Mouse (Mus musculus) forebrain, embryonic 16.5 days (tissue): ENCODE results near the gene Pam16. TPM values are rescaled to one million over a fixed set of nuclear protein-coding genes. Genes with fewer than 3 reads are reported as not detected.

Experiments
- ATAC-seq: fragments of 200-750 bp; cut with Nextera tagmentation; 2 replicates; pipeline ENCODE4 v1.8.0; 2017; ENCODE audit warnings: mild to moderate bottlenecking, moderate library complexity
- H3K27ac ChIP-seq: fragments of 300-500 bp; sonication (generic); 2 replicates; pipeline ENCODE4 v1.5.1; 2014; ENCODE audit warnings: low read length, control low read depth
- H3K27me3 ChIP-seq: fragments of 300-500 bp; sonication (generic); replicated peaks from 2 replicates; pipeline ENCODE4 v1.6.1; 2014; ENCODE audit warnings: low read length; ENCODE audit not compliant: control insufficient read depth, insufficient read depth
- H3K36me3 ChIP-seq: fragments of 300-500 bp; sonication (generic); 2 replicates; pipeline ENCODE4 v1.6.1; 2014; ENCODE audit not compliant: control insufficient read depth, insufficient read depth
- H3K4me1 ChIP-seq: fragments of 300-500 bp; sonication (generic); replicated peaks from 2 replicates; pipeline ENCODE4 v1.6.1; 2014; ENCODE audit warnings: low read length; ENCODE audit not compliant: control insufficient read depth, insufficient read depth
- H3K4me2 ChIP-seq: fragments of 300-500 bp; sonication (generic); 2 replicates; pipeline ENCODE4 v1.6.1; 2014; ENCODE audit warnings: mild to moderate bottlenecking, low read length, control low read depth
- H3K4me3 ChIP-seq: fragments of 300-500 bp; sonication (generic); replicated peaks from 2 replicates; pipeline ENCODE4 v1.5.1; 2014; ENCODE audit warnings: mild to moderate bottlenecking, low read length, control low read depth
- H3K9ac ChIP-seq: fragments of 300-500 bp; sonication (generic); replicated peaks from 2 replicates; pipeline ENCODE4 v1.6.1; 2014; ENCODE audit warnings: low read depth, low read length, control low read depth
- H3K9me3 ChIP-seq: fragments of 300-500 bp; sonication (generic); 2 replicates; pipeline ENCODE4 v1.6.1; 2016; ENCODE audit warnings: low read length; ENCODE audit not compliant: control insufficient read depth
- WGBS: fragments of 180-500 bp; shearing (Covaris S2); extraction: QIAGEN DNeasy Blood & Tissue Kit; methylation state at CpG from one replicate; pipeline ENCODE4 v1.1.7; 2014; 5-methylcytosine and 5-hydroxymethylcytosine counted together
- polyA plus RNA-seq: library from polyadenylated mRNA; unstranded; fragments of >200 nt; fragmentation: Nextera tagmentation; extraction: Ambion mirVana; gene quantifications from 2 replicates; pipeline ENCODE4 v1.2.1, GENCODE M21; 2015

The Pam16 gene
- polyA plus RNA-seq, 1 experiment from 2014 or later, result 157 TPM

DNA sequence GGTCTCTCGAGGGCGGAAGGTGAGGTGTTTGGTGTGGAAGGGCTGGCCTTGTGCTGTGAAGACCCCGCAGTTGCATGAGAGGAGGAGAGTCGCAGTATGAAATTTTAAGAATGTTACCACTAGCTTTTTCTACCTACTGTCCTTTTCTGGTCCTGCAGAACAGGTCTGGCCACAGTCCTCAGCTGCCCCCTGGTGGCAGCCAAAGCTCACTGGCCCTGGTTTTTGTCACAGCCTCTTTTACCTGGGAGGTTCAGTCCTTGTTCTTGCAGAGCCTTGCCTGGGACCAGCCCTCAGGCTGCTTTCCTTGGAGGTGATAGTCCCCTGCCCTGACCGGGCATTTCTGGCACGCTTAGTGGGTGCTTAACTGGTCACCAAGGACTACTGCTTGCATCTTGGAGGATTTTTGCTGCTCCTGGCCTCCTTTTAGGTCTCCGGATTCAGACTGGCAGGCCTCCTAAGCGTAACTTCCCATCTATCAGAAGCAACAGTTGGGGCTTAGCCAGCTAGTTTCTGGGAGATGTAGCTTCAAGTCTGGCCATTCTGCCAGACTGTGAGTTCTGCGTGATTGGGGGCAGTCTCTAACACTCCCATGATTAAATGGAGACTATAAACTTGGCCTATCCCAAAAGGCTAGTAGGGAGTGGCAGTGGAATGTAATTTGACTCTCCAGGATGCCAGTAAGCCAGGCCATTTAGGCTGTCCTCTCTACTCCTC is 16.8 kb downstream of the Pam16 start:
- Histone ChIP-seq H3K27ac (no peak overlapping the region), H3K4me3 (no peak overlapping the region), H3K4me2 (no peak overlapping the region), H3K9me3 (no peaks in the 10 kb centered on the region), H3K27me3 (no peaks in the 10 kb centered on the region), H3K36me3 (0 out of 2 replicates have a peak, but pooled peaks cover 4% of the 10 kb centered on the region), H3K4me1 (peaks cover 15% of the 10 kb centered on the region), H3K9ac (no peak overlapping the region)
- peak; percentile 59 for ATAC-seq
- WGBS, result 52% methylated on average over 9 of the region's 9 CpGs

DNA sequence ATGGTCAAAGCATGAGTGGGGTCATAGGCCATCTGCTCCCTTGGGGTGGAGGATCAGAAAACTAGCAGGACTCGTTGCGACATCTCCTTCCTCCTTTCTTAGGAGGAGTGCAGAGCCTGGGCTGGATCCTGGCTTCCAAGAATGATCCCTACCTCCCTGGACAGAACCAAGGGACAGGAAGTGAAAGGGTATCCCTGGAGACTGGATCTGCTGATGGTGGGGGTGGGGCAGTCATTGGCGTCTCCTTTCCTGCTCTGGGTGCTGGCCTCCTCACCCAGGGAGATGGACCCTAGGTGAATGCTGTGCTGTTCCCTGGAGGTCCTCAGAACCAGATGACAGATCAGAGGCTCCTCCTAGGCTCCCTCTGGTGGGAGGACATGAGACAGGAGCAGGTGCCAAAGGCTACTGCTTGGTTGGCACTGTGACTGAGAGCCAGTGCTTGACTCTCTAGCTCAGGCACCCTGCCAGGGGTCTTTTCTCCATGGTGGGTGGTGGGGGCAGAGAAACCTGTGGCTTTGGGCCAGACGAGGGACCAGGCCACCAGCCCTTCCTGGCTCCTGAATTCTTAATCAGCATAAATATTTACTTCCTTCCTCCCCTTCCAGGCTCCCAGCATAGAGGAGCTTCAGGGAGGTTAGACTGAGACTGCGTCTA is 18.2 kb downstream of the Pam16 start:
- Histone ChIP-seq H3K27ac (no peak overlapping the region), H3K36me3 (0 out of 2 replicates have a peak, but pooled peaks cover 2% of the 10 kb centered on the region), H3K27me3 (no peaks in the 10 kb centered on the region), H3K9me3 (no peaks in the 10 kb centered on the region), H3K4me3 (no peak overlapping the region), H3K9ac (no peak overlapping the region), H3K4me2 (no peak overlapping the region), H3K4me1 (peaks cover 19% of the 10 kb centered on the region)
- WGBS, result 48% methylated on average over 5 of the region's 5 CpGs
- 0 out of 2 replicates have a peak, but pooled peaks have one; percentile 10 for ATAC-seq

DNA sequence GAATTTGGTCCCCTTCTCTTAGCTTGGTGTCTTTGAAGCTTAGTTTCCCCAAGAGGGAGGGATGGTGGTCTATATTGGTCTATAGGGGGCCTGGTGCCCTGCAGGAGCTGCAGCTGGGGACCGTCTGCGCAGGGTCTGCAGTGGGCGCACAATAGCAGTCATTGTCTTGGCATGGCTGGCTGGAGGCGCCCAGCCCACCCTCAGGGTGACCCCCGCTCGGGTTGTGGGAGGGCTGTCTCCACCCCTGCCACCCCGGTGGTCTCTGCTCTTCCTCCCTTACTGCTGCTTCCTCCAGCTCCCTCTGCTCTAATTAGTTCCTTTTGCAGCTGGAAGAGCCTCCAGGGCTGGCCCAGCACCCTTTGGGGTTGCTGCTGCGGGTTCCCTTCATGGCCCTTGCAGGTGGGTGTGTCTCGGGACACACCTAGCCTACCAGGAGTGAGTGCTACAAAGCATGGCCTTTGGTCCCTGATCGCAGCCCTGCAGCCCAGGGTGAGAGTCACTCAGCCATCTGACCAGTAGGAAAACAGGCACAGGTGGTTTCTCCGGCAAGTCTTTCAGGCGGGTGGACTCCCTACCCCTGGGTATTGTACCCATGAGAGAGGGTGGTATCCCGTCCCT is 19.2 kb downstream of the Pam16 start:
- Histone ChIP-seq H3K27me3 (no peaks in the 10 kb centered on the region), H3K9me3 (no peaks in the 10 kb centered on the region), H3K4me1 (peaks cover 19% of the 10 kb centered on the region), H3K4me3 (no peak overlapping the region), H3K36me3 (no peaks in the 10 kb centered on the region), H3K9ac (no peak overlapping the region), H3K27ac (no peak overlapping the region), H3K4me2 (no peak overlapping the region)
- ATAC-seq, result no peak
- WGBS, result 39% methylated on average over 13 of the region's 13 CpGs

DNA sequence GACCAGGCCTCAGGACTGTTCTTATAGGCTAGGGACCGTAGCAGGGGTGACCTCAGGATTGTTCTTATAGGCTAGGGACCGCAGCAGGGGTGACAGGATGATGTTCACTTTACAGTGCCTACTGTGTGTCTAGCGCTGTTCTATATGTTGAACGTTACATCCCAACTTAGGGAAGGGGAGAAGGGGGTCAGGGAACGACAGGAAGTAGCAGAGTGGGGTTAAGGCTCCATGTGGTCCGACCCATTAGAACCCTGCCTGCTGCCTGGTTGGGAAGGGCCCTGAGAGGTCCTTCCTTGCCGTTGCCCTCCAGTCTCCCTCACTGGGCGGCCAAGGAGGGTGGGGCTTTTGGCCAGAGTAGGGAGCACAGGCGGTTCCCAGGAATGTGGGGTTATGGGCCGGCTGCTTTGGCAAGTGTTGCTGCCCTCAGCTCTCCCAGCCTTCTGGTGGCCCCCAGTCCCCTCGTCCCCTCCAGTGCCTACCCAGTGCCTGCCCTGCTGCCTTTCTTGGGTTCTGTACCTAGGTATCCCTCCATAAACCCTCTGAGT is 20.4 kb downstream of the Pam16 start:
- H3K27ac ChIP-seq, result no peak overlapping the region
- peaks cover 19% of the 10 kb centered on the region for H3K4me1 ChIP-seq
- no peaks in the 10 kb centered on the region for H3K9me3 ChIP-seq
- no peaks in the 10 kb centered on the region for H3K27me3 ChIP-seq
- 73% methylated on average over 11 of the region's 11 CpGs for WGBS
- no peak overlapping the region for H3K4me3 ChIP-seq
- H3K9ac ChIP-seq, result no peak overlapping the region
- H3K36me3 ChIP-seq, result no peaks in the 10 kb centered on the region
- no peak for ATAC-seq
- H3K4me2 ChIP-seq, result no peak overlapping the region

DNA sequence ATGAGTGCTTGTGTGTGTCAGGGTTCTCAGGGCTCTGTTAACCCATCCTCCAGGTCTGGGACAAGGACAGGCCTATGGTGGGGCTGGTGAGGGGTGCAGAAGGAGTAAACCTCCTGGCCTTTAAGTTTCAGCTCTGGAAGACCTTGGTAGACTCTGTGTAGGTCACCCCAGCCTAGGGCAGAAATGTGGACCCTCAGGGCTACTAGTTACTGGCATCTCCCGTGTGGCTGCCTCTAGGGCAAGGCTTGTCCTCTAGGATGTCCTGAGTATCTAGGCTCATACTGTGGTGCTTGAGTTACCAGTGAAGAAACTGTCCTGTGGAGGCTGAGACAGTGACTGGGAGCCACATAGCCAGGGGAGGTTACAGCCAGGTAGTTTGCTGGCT is 21.3 kb downstream of the Pam16 start:
- ATAC-seq, result no peak
- WGBS, result 88% methylated on average over 1 of the region's 1 CpGs
- Histone ChIP-seq H3K27me3 (no peaks in the 10 kb centered on the region), H3K4me2 (no peak overlapping the region), H3K36me3 (no peaks in the 10 kb centered on the region), H3K4me1 (peaks cover 28% of the 10 kb centered on the region), H3K4me3 (no peak overlapping the region), H3K27ac (no peak overlapping the region), H3K9me3 (no peaks in the 10 kb centered on the region), H3K9ac (no peak overlapping the region)

DNA sequence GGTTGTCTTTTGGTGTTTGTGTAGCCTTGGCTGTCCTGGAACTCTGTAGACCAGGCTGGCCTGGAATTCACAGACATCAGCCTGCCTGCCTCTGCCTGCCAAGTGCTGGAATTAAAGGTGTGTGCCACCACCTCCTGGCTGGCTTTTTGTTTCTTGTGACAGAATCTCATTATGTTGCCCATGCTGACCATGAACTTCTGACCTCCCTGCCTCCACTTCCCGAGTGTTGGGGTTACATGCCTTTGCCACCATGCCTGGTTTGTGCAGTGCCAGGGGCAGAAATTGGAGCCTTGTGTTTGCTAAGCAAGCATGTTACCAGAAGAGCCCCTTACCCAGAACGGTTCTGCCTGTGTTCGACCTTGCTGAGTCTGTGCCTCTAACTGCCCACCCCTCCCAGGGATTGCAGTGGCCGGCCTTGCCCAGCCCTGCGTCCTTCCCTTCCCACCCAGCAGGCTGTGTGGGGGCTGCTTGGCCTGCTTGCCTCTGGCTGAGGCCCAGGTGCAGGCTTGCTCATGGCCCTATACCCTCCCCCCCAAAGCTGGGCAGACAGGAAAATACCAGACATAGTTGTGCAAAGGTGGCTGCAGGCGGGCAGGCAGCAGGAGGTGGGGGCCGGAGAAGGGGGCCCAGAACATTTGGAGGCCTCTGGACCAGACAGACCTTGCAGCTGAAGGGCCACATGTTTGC is 21.9 kb downstream of the Pam16 start:
- ATAC-seq, result no peak
- Histone ChIP-seq H3K4me2 (no peak overlapping the region), H3K9ac (no peak overlapping the region), H3K9me3 (no peaks in the 10 kb centered on the region), H3K4me1 (peaks cover 31% of the 10 kb centered on the region), H3K27ac (no peak overlapping the region), H3K36me3 (no peaks in the 10 kb centered on the region), H3K27me3 (no peaks in the 10 kb centered on the region), H3K4me3 (no peak overlapping the region)
- WGBS, result 33% methylated on average over 7 of the region's 7 CpGs

DNA sequence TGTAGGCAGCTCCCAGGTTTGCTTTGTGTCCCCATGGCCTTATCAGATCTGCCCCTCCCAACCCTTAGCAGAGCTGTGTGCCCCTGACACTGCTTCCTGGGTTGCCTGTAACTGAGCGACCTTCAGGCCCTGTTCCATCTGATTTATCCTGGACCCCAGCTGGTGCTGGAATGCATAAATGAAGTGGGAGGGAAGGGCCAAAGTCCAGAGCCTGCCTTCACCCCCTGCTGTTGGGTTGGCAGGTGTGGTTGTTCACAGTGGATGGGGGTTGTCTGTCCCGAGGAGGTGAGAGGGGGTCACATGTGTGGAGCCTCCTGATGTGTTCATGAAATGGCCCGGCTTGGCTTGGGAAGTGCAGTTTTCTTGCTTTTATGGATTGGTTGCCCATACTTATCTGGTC is 22.6 kb downstream of the Pam16 start:
- ATAC-seq, result no peak
- Histone ChIP-seq H3K27ac (no peak overlapping the region), H3K4me1 (peaks cover 36% of the 10 kb centered on the region), H3K36me3 (no peaks in the 10 kb centered on the region), H3K9ac (no peak overlapping the region), H3K9me3 (no peaks in the 10 kb centered on the region), H3K4me2 (no peak overlapping the region), H3K27me3 (no peaks in the 10 kb centered on the region), H3K4me3 (no peak overlapping the region)
- WGBS, result 25% methylated on average over 3 of the region's 3 CpGs

DNA sequence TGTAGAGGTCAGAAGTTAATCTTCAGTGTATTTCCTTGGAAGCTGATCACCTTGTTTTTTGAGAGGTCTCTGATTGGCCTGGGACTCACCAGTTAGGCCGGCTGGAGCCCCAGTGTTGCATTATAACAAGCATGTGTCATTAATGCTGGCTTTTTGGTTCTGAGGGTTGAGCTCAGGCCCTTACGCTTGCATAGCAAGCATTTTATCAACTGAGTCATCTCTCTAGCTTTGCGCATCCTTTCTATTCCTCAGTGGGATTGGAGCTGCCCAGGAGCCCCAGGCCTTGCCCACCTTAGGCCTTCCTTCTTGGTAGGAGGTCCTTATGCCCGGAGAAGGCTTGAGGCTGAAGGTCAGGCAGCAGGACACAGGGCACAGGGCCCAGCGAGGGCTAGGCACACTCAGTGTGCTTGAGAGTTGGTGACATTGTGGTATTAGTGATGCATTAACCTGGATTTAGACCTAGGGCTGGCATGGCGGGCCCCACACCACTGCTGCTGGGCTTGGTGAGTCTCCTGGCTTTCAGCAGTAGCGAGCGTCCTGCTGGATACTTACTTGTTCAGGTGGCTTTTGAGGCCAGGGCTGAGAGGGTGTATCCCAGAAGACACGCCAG is 24.0 kb downstream of the Pam16 start:
- WGBS, result 84% methylated on average over 9 of the region's 9 CpGs
- H3K36me3 ChIP-seq, result no peaks in the 10 kb centered on the region
- no peaks in the 10 kb centered on the region for H3K27me3 ChIP-seq
- H3K4me1 ChIP-seq, result peaks cover 40% of the 10 kb centered on the region
- H3K27ac ChIP-seq, result no peak overlapping the region
- ATAC-seq, result no peak
- no peak overlapping the region for H3K4me3 ChIP-seq
- no peak overlapping the region for H3K9ac ChIP-seq
- H3K9me3 ChIP-seq, result no peaks in the 10 kb centered on the region
- no peak overlapping the region for H3K4me2 ChIP-seq
